Mouse (Mus musculus): ENCODE measurements around the gene Gm49398. TPM values are rescaled to one million over a fixed set of nuclear protein-coding genes. Genes with fewer than 3 reads are reported as not detected.
A peak's percentile ranks its signal among the peaks of the same experiment; 100 is the strongest.

The Gm49398 gene
- not detected in 2 replicates for polyA plus RNA-seq (2012; rRNA removed)

GRCm38 (mm10) chr13:61288739-61289138 lies at the start of gene Gm49398:
TSS of gene Gm49398 (minus strand) at chr13:61288839.
- 82% methylated on average over 2 of the region's 2 CpGs for WGBS
- DNase-seq, result no peak
- Histone ChIP-seq H3K4me1 (ENCODE audit: control insufficient read depth, insufficient read depth, low read length) (no peaks in the 10 kb centered on the region), H3K4me3 (replicated peaks; ENCODE audit: extremely low read depth, low read depth, low read length) (no peak within 1 kb of the TSS)
- TF ChIP-seq POLR2A (IDR thresholded peaks at IDR 0.05; ENCODE audit: borderline replicate concordance, extremely low read depth, low read depth, low read length) (no peak), CTCF (IDR thresholded peaks at IDR 0.05; ENCODE audit: insufficient read depth, low read length) (no peak)

GRCm38 (mm10) chr13:61255258-61255657 lies 33.4 kb downstream of the Gm49398 start, which contains the start of gene Cts8:
TSS of gene Cts8 (minus strand) at chr13:61255358.
- DNase-seq, result no peak
- H3K4me1 ChIP-seq (ENCODE audit: control insufficient read depth, insufficient read depth, low read length), result no peaks in the 10 kb centered on the region
- H3K4me3 ChIP-seq (replicated peaks; ENCODE audit: extremely low read depth, low read depth, low read length), result no peak within 1 kb of the TSS
- 77% methylated on average over 2 of the region's 2 CpGs for WGBS
- TF ChIP-seq CTCF (IDR thresholded peaks at IDR 0.05; ENCODE audit: insufficient read depth, low read length), result no peak
- TF ChIP-seq POLR2A (IDR thresholded peaks at IDR 0.05; ENCODE audit: borderline replicate concordance, extremely low read depth, low read depth, low read length), result no peak

- Histone ChIP-seq H3K4me3 (replicated peaks; ENCODE audit: extremely low read depth, low read depth, low read length) (no peak overlapping the region), H3K4me1 (ENCODE audit: control insufficient read depth, insufficient read depth, low read length) (no peaks in the 10 kb centered on the region)
- TF ChIP-seq POLR2A (IDR thresholded peaks at IDR 0.05; ENCODE audit: borderline replicate concordance, extremely low read depth, low read depth, low read length) (no peak), CTCF (IDR thresholded peaks at IDR 0.05; ENCODE audit: insufficient read depth, low read length) (peak; percentile 73)
- 56% methylated on average over 13 of the region's 13 CpGs for WGBS
- peak; percentile 17 for DNase-seq
Measured at GRCm38 (mm10) chr13:61241076-61241947, 47.3 kb downstream of the Gm49398 start.

DNA sequence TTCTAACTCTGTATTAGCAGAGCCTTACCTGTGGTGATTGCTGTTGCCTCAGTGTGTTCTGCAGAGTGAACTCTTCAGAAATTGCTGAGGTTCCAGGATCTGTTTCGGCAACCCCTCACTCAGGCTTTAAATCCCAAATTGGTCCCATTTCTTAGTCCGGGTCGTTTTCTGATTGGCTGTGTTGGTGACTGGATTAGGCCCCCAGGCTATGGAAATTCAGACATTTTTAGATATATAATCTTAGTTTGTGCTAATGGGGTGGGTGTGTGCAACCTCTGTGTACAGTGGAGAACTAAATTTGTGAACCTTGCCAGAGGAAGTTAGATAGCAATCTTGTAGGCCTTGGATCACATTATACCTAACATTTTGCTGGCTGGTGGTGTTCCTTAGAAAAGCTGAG lies 85.3 kb downstream of the Gm49398 start, which contains the start of gene Cts6:
Gene Cts6, minus strand, starts transcription at position 101 of the 400 bp plus-strand sequence.
- TF ChIP-seq CTCF (IDR thresholded peaks at IDR 0.05; ENCODE audit: insufficient read depth, low read length) (no peak), POLR2A (IDR thresholded peaks at IDR 0.05; ENCODE audit: borderline replicate concordance, extremely low read depth, low read depth, low read length) (no peak)
- no peaks in the 10 kb centered on the region for H3K4me1 ChIP-seq (ENCODE audit: control insufficient read depth, insufficient read depth, low read length)
- 84% methylated on average over 3 of the region's 3 CpGs for WGBS
- H3K4me3 ChIP-seq (replicated peaks; ENCODE audit: extremely low read depth, low read depth, low read length), result no peak within 1 kb of the TSS
- DNase-seq, result no peak

Other genes starting within 250 kb of the Gm49398 start
- gene Ctsq, start 248.2 kb downstream of the Gm49398 start, polyA plus RNA-seq (2012; rRNA removed), result not detected in 2 replicates
- not detected in 2 replicates for gene Ctsr, start 124.6 kb downstream of the Gm49398 start, polyA plus RNA-seq (2012; rRNA removed)
- gene Cts6, start 85.4 kb downstream of the Gm49398 start, polyA plus RNA-seq (2012; rRNA removed), result not detected in 2 replicates
- gene Cts8, start 33.5 kb downstream of the Gm49398 start, polyA plus RNA-seq (2012; rRNA removed), result not detected in 2 replicates
- gene Cts7, start 69.4 kb upstream of the Gm49398 start, polyA plus RNA-seq (2012; rRNA removed), result not detected in 2 replicates